Mouse (Mus musculus) myocyte (in vitro differentiated cells): ENCODE data around the gene Muc3a. TPM values are rescaled to one million over a fixed set of nuclear protein-coding genes. Genes with fewer than 3 reads are reported as not detected.

Source experiments
- H3K27me3 ChIP-seq: one replicate; pipeline ENCODE4 v1.6.1; 2011; ENCODE audit not compliant: control insufficient read depth, insufficient read depth, insufficient read length
- H3K36me3 ChIP-seq: one replicate; pipeline ENCODE4 v1.6.1; 2011; ENCODE audit not compliant: control insufficient read depth, insufficient read depth
- H3K4me2 ChIP-seq: one replicate; pipeline ENCODE4 v1.6.1; 2011; ENCODE audit warnings: low read depth, control low read depth
- H3K4me3 ChIP-seq: one replicate; pipeline ENCODE4 v1.5.1; 2011; ENCODE audit warnings: mild to moderate bottlenecking, control low read depth, moderate library complexity
- H3K79me2 ChIP-seq: one replicate; pipeline ENCODE4 v1.6.1; 2011; ENCODE audit not compliant: control insufficient read depth, insufficient read depth
- H3ac ChIP-seq: one replicate; pipeline ENCODE4 v1.6.1; 2011; ENCODE audit not compliant: control insufficient read depth, insufficient read length
- CEBPB ChIP-seq: IDR thresholded peaks from 2 replicates; pipeline ENCODE4 v1.6.1; 2011; ENCODE audit warnings: mild to moderate bottlenecking, moderate library complexity; ENCODE audit not compliant: poor library complexity, insufficient read depth, severe bottlenecking
- E2F4 ChIP-seq: IDR thresholded peaks from one replicate; pipeline ENCODE4 v1.6.1; 2011; ENCODE audit warnings: mild to moderate bottlenecking, control low read depth, moderate library complexity; ENCODE audit not compliant: insufficient read depth
- MAX ChIP-seq: IDR thresholded peaks from one replicate; pipeline ENCODE4 v1.6.1; 2011; ENCODE audit warnings: low read depth, mild to moderate bottlenecking, control low read depth
- MYOD1 ChIP-seq, 3 experiments: IDR thresholded peaks; one replicate each; pipeline ENCODE4 v1.6.1; 2011; ENCODE audit warnings: control low read depth in 2 of 3, low read depth in 2 of 3, mild to moderate bottlenecking in 2 of 3, moderate library complexity in 1 of 3; ENCODE audit not compliant: insufficient read length in 2 of 3, control insufficient read depth in 1 of 3
- MYOG ChIP-seq, 3 experiments: IDR thresholded peaks; one replicate each; pipeline ENCODE4 v1.6.1; 2011; ENCODE audit warnings: control low read depth in 2 of 3, low read depth in 2 of 3, mild to moderate bottlenecking in 2 of 3; ENCODE audit not compliant: insufficient read length in 2 of 3, control insufficient read depth in 1 of 3, insufficient read depth in 1 of 3
- POLR2A ChIP-seq: IDR thresholded peaks from one replicate; pipeline ENCODE4 v1.6.1; 2011; ENCODE audit warnings: low read depth, mild to moderate bottlenecking, control low read depth, moderate library complexity; ENCODE audit not compliant: insufficient read length
- POLR2AphosphoS2 ChIP-seq: IDR thresholded peaks from one replicate; pipeline ENCODE4 v1.6.1; 2011; ENCODE audit warnings: low read depth, control low read depth; ENCODE audit not compliant: insufficient read length
- REST ChIP-seq: IDR thresholded peaks from one replicate; pipeline ENCODE4 v1.6.1; 2011; ENCODE audit warnings: mild to moderate bottlenecking, control low read depth, moderate library complexity; ENCODE audit not compliant: insufficient read depth, insufficient read length
- SRF ChIP-seq: IDR thresholded peaks from one replicate; pipeline ENCODE4 v1.6.1; 2011; ENCODE audit warnings: low read depth; ENCODE audit not compliant: control insufficient read depth, insufficient read length
- TCF12 ChIP-seq: IDR thresholded peaks from one replicate; pipeline ENCODE4 v1.6.1; 2011; ENCODE audit warnings: mild to moderate bottlenecking, control low read depth; ENCODE audit not compliant: poor library complexity, insufficient read depth, severe bottlenecking
- TCF3 ChIP-seq: IDR thresholded peaks from one replicate; pipeline ENCODE4 v1.6.1; 2011; ENCODE audit warnings: low read depth, control low read depth; ENCODE audit not compliant: insufficient read length
- USF1 ChIP-seq: IDR thresholded peaks from one replicate; pipeline ENCODE4 v1.6.1; 2011; ENCODE audit warnings: low read depth, mild to moderate bottlenecking, control low read depth, moderate library complexity
- polyA plus RNA-seq: library from polyadenylated mRNA; unstranded; fragments of >200 nt; fragmentation: generic; extraction: Trizol; gene quantifications from one replicate; pipeline ENCODE4 v1.2.1, GENCODE M21; 2012; ENCODE audit warnings: missing spikeins

The Muc3a gene
- polyA plus RNA-seq, result not detected

- no peak within 1 kb of the TSS for H3K4me2 ChIP-seq
- H3K27me3 ChIP-seq, result no peaks in the 10 kb centered on the region
- H3K4me3 ChIP-seq, result no peak within 1 kb of the TSS
- TF ChIP-seq TCF12 (no peak), MYOG (IDR thresholded peaks at IDR 0.05; ENCODE audit: control insufficient read depth in 1 of 3, insufficient read depth in 1 of 3, insufficient read length in 2 of 3, low read depth in 2 of 3) (no peak), REST (no peak), SRF (no peak), MAX (no peak), CEBPB (no peak), MYOD1 (IDR thresholded peaks at IDR 0.05; ENCODE audit: control insufficient read depth in 1 of 3, insufficient read length in 2 of 3, low read depth in 2 of 3) (no peak), POLR2AphosphoS2 (no peak), POLR2A (no peak), TCF3 (no peak), USF1 (no peak), E2F4 (no peak)
- no peaks in the 10 kb centered on the region for H3K36me3 ChIP-seq
- H3ac ChIP-seq, result no peak within 1 kb of the TSS
- no peaks in the 10 kb centered on the region for H3K79me2 ChIP-seq
Observed at GRCm38 (mm10) chr5:137212289-137212688, at the start of gene Muc3a. Gene Muc3a, minus strand, starts transcription at chr5:137212389.

GRCm38 (mm10) chr5:137211114-137211829 lies 917 bp downstream of the Muc3a start:
- H3K4me2 ChIP-seq, result no peak overlapping the region
- H3K27me3 ChIP-seq, result no peaks in the 10 kb centered on the region
- TF ChIP-seq CEBPB, result no peak

GRCm38 (mm10) chr5:137210689-137211088 lies 1.5 kb downstream of the Muc3a start:
- Histone ChIP-seq H3K4me2 (no peak overlapping the region), H3ac (no peak overlapping the region), H3K36me3 (no peaks in the 10 kb centered on the region), H3K79me2 (no peaks in the 10 kb centered on the region), H3K27me3 (peaks cover 3% of the 10 kb centered on the region), H3K4me3 (no peak overlapping the region)
- no peak for TF ChIP-seq POLR2AphosphoS2

More at GRCm38 (mm10) chr5:137211114-137211829, 917 bp downstream of the Muc3a start:
- Histone ChIP-seq H3K79me2 (no peaks in the 10 kb centered on the region), H3K4me3 (no peak overlapping the region), H3K36me3 (no peaks in the 10 kb centered on the region), H3ac (no peak overlapping the region)

- H3K79me2 ChIP-seq, result no peaks in the 10 kb centered on the region
- H3K4me3 ChIP-seq, result no peak overlapping the region
Observed at GRCm38 (mm10) chr5:137205301-137205700, 6.9 kb downstream of the Muc3a start.

GRCm38 (mm10) chr5:137194488-137195120 lies 17.6 kb downstream of the Muc3a start:
- Histone ChIP-seq H3K79me2 (no peaks in the 10 kb centered on the region), H3K36me3 (no peaks in the 10 kb centered on the region), H3K4me2 (no peak overlapping the region), H3K27me3 (peaks cover 21% of the 10 kb centered on the region), H3ac (no peak overlapping the region), H3K4me3 (no peak overlapping the region)
- no peak for TF ChIP-seq E2F4
- TF ChIP-seq SRF, result no peak
- no peak for TF ChIP-seq TCF12
- no peak for TF ChIP-seq POLR2AphosphoS2
- TF ChIP-seq MYOG (IDR thresholded peaks at IDR 0.05; ENCODE audit: control insufficient read depth in 1 of 3, insufficient read depth in 1 of 3, insufficient read length in 2 of 3, low read depth in 2 of 3), result no peak
- no peak for TF ChIP-seq REST
- no peak for TF ChIP-seq POLR2A
- no peak for TF ChIP-seq MYOD1 (IDR thresholded peaks at IDR 0.05; ENCODE audit: control insufficient read depth in 1 of 3, insufficient read length in 2 of 3, low read depth in 2 of 3)
- TF ChIP-seq MAX, result no peak
- TF ChIP-seq CEBPB, result no peak
- no peak for TF ChIP-seq USF1
- TF ChIP-seq TCF3, result no peak

More at GRCm38 (mm10) chr5:137205301-137205700, 6.9 kb downstream of the Muc3a start:
- Histone ChIP-seq H3ac (no peak overlapping the region), H3K36me3 (no peaks in the 10 kb centered on the region), H3K4me2 (no peak overlapping the region), H3K27me3 (peaks cover 34% of the 10 kb centered on the region)
- TF ChIP-seq MAX (no peak), CEBPB (no peak), TCF3 (no peak), USF1 (no peak), POLR2AphosphoS2 (no peak), MYOG (IDR thresholded peaks at IDR 0.05; ENCODE audit: control insufficient read depth in 1 of 3, insufficient read depth in 1 of 3, insufficient read length in 2 of 3, low read depth in 2 of 3) (no peak), POLR2A (no peak), E2F4 (no peak)
